Mouse (Mus musculus): Measurements from ENCODE around the gene Slc22a1. TPM values are rescaled to one million over a fixed set of nuclear protein-coding genes. Genes with fewer than 3 reads are reported as not detected.

The Slc22a1 gene
- polyA plus RNA-seq (2012; rRNA removed) = not detected in 2 replicates

DNA sequence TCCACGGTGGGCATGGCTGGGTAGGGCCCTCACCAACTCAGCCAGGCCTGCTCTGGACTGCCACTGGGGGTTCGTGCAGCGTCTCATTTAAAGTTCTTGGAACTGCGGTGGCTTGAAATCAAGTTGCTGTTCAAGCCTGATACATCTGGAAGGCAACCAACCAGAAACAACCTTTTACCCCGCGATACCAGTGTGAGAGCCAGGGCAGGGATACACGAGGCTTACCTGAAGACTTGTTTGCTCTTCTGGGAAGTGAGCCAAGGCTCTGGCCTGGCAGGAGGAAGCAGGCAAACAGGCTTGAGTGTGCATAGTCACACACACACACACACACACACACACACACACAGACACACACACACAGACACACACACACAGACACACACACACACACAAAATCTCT, at the start of gene Slc22a1:
Gene Slc22a1, minus strand, starts transcription at position 184 of the 400 bp plus-strand sequence.

Other genes starting within 250 kb of the Slc22a1 start
- 0.44 and 0.89 TPM in 2 replicates for gene Slc22a3, start 168.1 kb downstream of the Slc22a1 start, polyA plus RNA-seq (2012; rRNA removed)
- gene Slc22a2, start 91.7 kb downstream of the Slc22a1 start, polyA plus RNA-seq (2012; rRNA removed) = 1.1 and 1.2 TPM in 2 replicates
- 20.3 and 33.7 TPM in 2 replicates for gene Igf2r, start 93.8 kb upstream of the Slc22a1 start, polyA plus RNA-seq (2012; rRNA removed)
- gene Mas1, start 192.3 kb upstream of the Slc22a1 start, polyA plus RNA-seq (2012; rRNA removed) = 0.20 and 0.55 TPM in 2 replicates
- 0.04 and 0.09 TPM in 2 replicates for gene Mrgprh, start 200.2 kb upstream of the Slc22a1 start, polyA plus RNA-seq (2012; rRNA removed)
- 5.7 and 6.9 TPM in 2 replicates for gene Pnldc1, start 234.4 kb upstream of the Slc22a1 start, polyA plus RNA-seq (2012; rRNA removed)
- 207 and 213 TPM in 2 replicates for gene Tcp1, start 239.9 kb upstream of the Slc22a1 start, polyA plus RNA-seq (2012; rRNA removed)
- 67.7 and 70.0 TPM in 2 replicates for gene Mrpl18, start 240.5 kb upstream of the Slc22a1 start, polyA plus RNA-seq (2012; rRNA removed)